Mouse (Mus musculus) midbrain, embryonic 13.5 days (tissue): ENCODE results near the gene Capn13. TPM values are rescaled to one million over a fixed set of nuclear protein-coding genes. Genes with fewer than 3 reads are reported as not detected.

Experiments used
- ATAC-seq: fragments of 200-750 bp; cut with Nextera tagmentation; 2 replicates; pipeline ENCODE4 v1.8.0; 2017; ENCODE audit warnings: mild to moderate bottlenecking, moderate TSS enrichment, moderate library complexity
- H3K27ac ChIP-seq: fragments of 300-500 bp; sonication (generic); 2 replicates; pipeline ENCODE4 v1.5.1; 2015; ENCODE audit warnings: inconsistent platforms, mild to moderate bottlenecking, moderate library complexity
- H3K27me3 ChIP-seq: fragments of 300-500 bp; sonication (generic); 2 replicates; pipeline ENCODE4 v1.6.1; 2015; ENCODE audit warnings: mild to moderate bottlenecking, inconsistent platforms
- H3K36me3 ChIP-seq: fragments of 300-500 bp; sonication (generic); 2 replicates; pipeline ENCODE4 v1.6.1; 2015; ENCODE audit warnings: mild to moderate bottlenecking, inconsistent platforms
- H3K4me1 ChIP-seq: fragments of 300-500 bp; sonication (generic); replicated peaks from 2 replicates; pipeline ENCODE4 v1.6.1; 2015; ENCODE audit warnings: inconsistent platforms
- H3K4me2 ChIP-seq: fragments of 300-500 bp; sonication (generic); replicated peaks from 2 replicates; pipeline ENCODE4 v1.6.1; 2015; ENCODE audit warnings: moderate library complexity, mild to moderate bottlenecking, inconsistent platforms
- H3K4me3 ChIP-seq: fragments of 300-500 bp; sonication (generic); replicated peaks from 2 replicates; pipeline ENCODE4 v1.5.1; 2015; ENCODE audit warnings: mild to moderate bottlenecking, inconsistent platforms
- H3K9ac ChIP-seq: fragments of 300-500 bp; sonication (generic); replicated peaks from 2 replicates; pipeline ENCODE4 v1.6.1; 2015; ENCODE audit warnings: mild to moderate bottlenecking, inconsistent platforms
- H3K9me3 ChIP-seq: fragments of 300-500 bp; sonication (generic); 2 replicates; pipeline ENCODE4 v1.6.1; 2016; ENCODE audit warnings: mild to moderate bottlenecking, inconsistent platforms
- WGBS: fragments of 180-500 bp; shearing (Covaris S2); methylation state at CpG from one replicate; pipeline ENCODE4 v1.1.7; 2015; 5-methylcytosine and 5-hydroxymethylcytosine counted together
- polyA plus RNA-seq: library from polyadenylated mRNA; unstranded; fragments of >200 nt; fragmentation: Nextera tagmentation; extraction: Ambion mirVana; gene quantifications from 2 replicates; pipeline ENCODE4 v1.2.1, GENCODE M21; 2015

The Capn13 gene
- polyA plus RNA-seq, 1 experiment from 2014 or later, result 0.05 TPM

DNA sequence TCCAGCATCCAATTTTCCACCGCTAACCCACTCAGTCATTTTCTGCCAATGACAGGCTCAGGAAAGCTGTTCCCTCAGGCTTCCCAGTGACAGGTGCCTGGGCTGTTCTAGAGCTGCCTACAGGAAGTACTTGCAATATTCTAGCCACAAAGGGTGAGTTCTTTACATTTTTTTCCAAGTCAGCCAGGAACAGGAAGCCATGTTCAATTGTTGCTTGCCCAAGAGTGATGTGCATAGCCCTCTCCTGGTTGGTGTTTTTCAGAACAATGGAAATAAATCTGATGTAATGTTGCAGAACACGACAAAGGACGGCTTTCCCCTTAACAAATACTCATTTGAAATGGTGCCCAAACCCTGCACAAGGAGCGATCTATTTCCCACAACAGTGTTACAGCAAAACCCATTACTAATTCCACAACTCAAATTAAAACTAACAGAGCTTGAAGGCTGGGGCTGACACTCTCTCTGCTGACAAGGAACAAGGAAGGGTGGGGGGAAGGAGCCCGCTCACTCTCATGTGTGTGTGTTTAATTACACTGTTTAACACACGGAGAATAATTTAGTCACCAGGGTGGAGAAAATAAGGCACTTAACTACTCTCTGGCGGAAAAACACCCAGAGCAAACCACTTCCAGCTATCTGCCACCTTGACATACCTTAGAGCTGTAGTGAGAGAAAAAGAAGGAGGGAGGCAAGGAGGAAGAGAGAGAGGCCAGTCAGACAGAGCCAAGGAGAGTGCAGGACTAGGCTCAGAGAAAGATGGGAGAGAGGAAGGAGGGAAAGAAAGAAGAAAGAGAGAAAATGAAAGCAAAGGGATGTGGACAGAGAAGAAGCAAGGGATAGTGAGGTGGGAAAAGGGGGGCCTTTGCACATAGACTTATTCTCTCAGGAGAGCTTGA, 10.2 kb downstream of the Capn13 start:
- no peaks in the 10 kb centered on the region for H3K27me3 ChIP-seq
- H3K9ac ChIP-seq, result no peak overlapping the region
- no peak overlapping the region for H3K4me3 ChIP-seq
- H3K9me3 ChIP-seq, result no peaks in the 10 kb centered on the region
- H3K27ac ChIP-seq, result no peak overlapping the region
- WGBS, result 75% methylated on average over 7 of the region's 7 CpGs
- ATAC-seq, result peak; percentile 63; the same call in 1 of the 2 replicates
- H3K36me3 ChIP-seq, result no peaks in the 10 kb centered on the region
- no peak overlapping the region for H3K4me2 ChIP-seq
- H3K4me1 ChIP-seq, result 0 out of 2 replicates have a peak, but pooled peaks cover 4% of the 10 kb centered on the region

GRCm38 (mm10) chr17:73389336-73389735, 11.3 kb downstream of the Capn13 start:
- Histone ChIP-seq H3K9me3 (no peaks in the 10 kb centered on the region), H3K9ac (no peak overlapping the region), H3K4me2 (no peak overlapping the region), H3K36me3 (no peaks in the 10 kb centered on the region), H3K4me1 (0 out of 2 replicates have a peak, but pooled peaks cover 4% of the 10 kb centered on the region), H3K27me3 (no peaks in the 10 kb centered on the region), H3K27ac (no peak overlapping the region), H3K4me3 (no peak overlapping the region)
- 58% methylated on average over 3 of the region's 3 CpGs for WGBS
- no peak for ATAC-seq

GRCm38 (mm10) chr17:73386581-73386980, 14.1 kb downstream of the Capn13 start:
- 89% methylated on average over 2 of the region's 2 CpGs for WGBS
- H3K36me3 ChIP-seq, result no peaks in the 10 kb centered on the region
- H3K4me1 ChIP-seq, result 0 out of 2 replicates have a peak, but pooled peaks cover 4% of the 10 kb centered on the region
- no peak overlapping the region for H3K9ac ChIP-seq
- H3K27ac ChIP-seq, result no peak overlapping the region
- ATAC-seq, result no peak
- H3K4me3 ChIP-seq, result no peak overlapping the region
- H3K27me3 ChIP-seq, result no peaks in the 10 kb centered on the region
- no peak overlapping the region for H3K4me2 ChIP-seq
- no peaks in the 10 kb centered on the region for H3K9me3 ChIP-seq

DNA sequence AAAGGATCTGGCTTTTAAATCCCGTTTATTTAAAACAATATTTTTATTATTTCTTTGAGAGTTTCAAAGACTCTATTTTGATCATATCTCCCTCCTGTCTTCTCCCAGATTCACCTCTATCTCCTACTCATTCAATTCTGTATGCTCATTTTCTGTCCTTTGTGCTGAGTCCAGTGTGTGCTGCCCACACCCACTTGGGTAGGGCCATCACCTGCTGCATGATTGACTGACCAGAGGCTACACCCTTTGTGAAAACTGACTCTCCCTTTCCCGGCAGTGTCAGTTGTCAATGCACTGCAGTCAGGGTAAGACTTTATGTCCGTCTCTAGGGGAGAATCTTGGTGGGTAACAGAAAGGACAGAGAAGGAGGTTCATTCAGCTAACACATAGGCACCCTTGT, 14.7 kb downstream of the Capn13 start:
- Histone ChIP-seq H3K4me1 (0 out of 2 replicates have a peak, but pooled peaks cover 4% of the 10 kb centered on the region), H3K4me3 (no peak overlapping the region), H3K27me3 (no peaks in the 10 kb centered on the region), H3K4me2 (no peak overlapping the region), H3K27ac (no peak overlapping the region), H3K9ac (no peak overlapping the region), H3K36me3 (no peaks in the 10 kb centered on the region), H3K9me3 (no peaks in the 10 kb centered on the region)
- ATAC-seq, result no peak
- WGBS, result 76% methylated on average over 3 of the region's 3 CpGs

- Histone ChIP-seq H3K4me2 (no peak overlapping the region), H3K9me3 (no peaks in the 10 kb centered on the region), H3K4me3 (no peak overlapping the region), H3K36me3 (no peaks in the 10 kb centered on the region), H3K4me1 (no peaks in the 10 kb centered on the region), H3K27me3 (no peaks in the 10 kb centered on the region), H3K27ac (no peak overlapping the region), H3K9ac (no peak overlapping the region)
- no peak for ATAC-seq
- 79% methylated on average over 9 of the region's 9 CpGs for WGBS
Observed at GRCm38 (mm10) chr17:73382327-73383014, 18.2 kb downstream of the Capn13 start.

- H3K9me3 ChIP-seq, result no peaks in the 10 kb centered on the region
- H3K4me2 ChIP-seq, result no peak overlapping the region
- 94% methylated on average over 3 of the region's 3 CpGs for WGBS
- H3K27ac ChIP-seq, result no peak overlapping the region
- no peak for ATAC-seq
- H3K27me3 ChIP-seq, result no peaks in the 10 kb centered on the region
- no peak overlapping the region for H3K4me3 ChIP-seq
- H3K36me3 ChIP-seq, result no peaks in the 10 kb centered on the region
- no peak overlapping the region for H3K9ac ChIP-seq
- no peaks in the 10 kb centered on the region for H3K4me1 ChIP-seq
Observed at GRCm38 (mm10) chr17:73381681-73382080, 19.0 kb downstream of the Capn13 start.

DNA sequence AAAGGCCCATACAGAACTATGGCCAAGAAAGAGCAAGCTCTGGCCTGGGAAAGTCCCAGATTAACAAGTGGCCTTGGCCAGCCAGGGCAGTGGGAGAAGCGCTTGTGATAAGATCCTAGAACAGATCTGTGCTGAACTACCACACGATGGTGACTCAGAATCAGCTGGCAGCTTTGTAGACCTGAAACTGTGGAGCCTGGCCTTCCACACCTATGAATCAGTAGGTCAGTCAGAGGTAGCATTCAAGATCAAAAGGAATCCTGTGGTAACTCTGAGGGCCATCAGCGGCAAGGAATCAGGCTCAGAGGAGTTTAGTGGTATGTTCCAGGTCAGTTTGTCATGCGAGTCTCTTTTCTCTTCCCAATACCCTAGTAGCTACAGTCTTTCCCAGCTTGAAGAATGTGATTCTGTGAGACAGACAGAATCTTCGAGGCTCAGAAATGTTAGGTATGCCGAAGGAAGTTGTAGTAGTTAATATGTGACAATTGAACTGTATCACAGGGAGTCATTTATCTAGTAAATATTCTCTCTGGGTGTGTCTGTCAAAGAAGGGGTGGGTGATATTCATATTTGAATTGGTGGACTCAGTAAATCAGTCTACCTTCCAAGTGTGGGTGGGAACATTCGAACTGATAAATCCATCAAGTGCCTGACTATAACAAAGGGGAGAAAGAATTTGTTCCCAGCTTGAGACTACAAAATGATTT, 22.7 kb downstream of the Capn13 start:
- 90% methylated on average over 7 of the region's 7 CpGs for WGBS
- ATAC-seq, result no peak

GRCm38 (mm10) chr17:73367334-73367733, 33.3 kb downstream of the Capn13 start:
- 94% methylated on average over 3 of the region's 3 CpGs for WGBS
- H3K4me1 ChIP-seq, result no peaks in the 10 kb centered on the region
- ATAC-seq, result no peak

More for the DNA sequence above, 22.7 kb downstream of the Capn13 start:
- no peaks in the 10 kb centered on the region for H3K4me1 ChIP-seq
- no peak overlapping the region for H3K4me3 ChIP-seq
- no peak overlapping the region for H3K4me2 ChIP-seq
- H3K9me3 ChIP-seq, result no peaks in the 10 kb centered on the region
- no peak overlapping the region for H3K27ac ChIP-seq
- H3K36me3 ChIP-seq, result no peaks in the 10 kb centered on the region
- H3K27me3 ChIP-seq, result no peaks in the 10 kb centered on the region
- no peak overlapping the region for H3K9ac ChIP-seq

GRCm38 (mm10) chr17:73361054-73361453, 39.6 kb downstream of the Capn13 start:
- Histone ChIP-seq H3K27me3 (no peaks in the 10 kb centered on the region), H3K4me3 (no peak overlapping the region), H3K4me2 (no peak overlapping the region), H3K27ac (no peak overlapping the region), H3K4me1 (no peaks in the 10 kb centered on the region), H3K9ac (no peak overlapping the region), H3K36me3 (no peaks in the 10 kb centered on the region), H3K9me3 (no peaks in the 10 kb centered on the region)
- no peak for ATAC-seq
- WGBS, result 66% methylated on average over 5 of the region's 5 CpGs

More at GRCm38 (mm10) chr17:73367334-73367733, 33.3 kb downstream of the Capn13 start:
- Histone ChIP-seq H3K27me3 (no peaks in the 10 kb centered on the region), H3K9me3 (no peaks in the 10 kb centered on the region), H3K4me2 (no peak overlapping the region), H3K27ac (no peak overlapping the region), H3K9ac (no peak overlapping the region), H3K4me3 (no peak overlapping the region), H3K36me3 (no peaks in the 10 kb centered on the region)

- H3K9me3 ChIP-seq, result no peaks in the 10 kb centered on the region
- peak; percentile 6; the same call in 1 of the 2 replicates for ATAC-seq
- H3K4me2 ChIP-seq, result no peak overlapping the region
- H3K27me3 ChIP-seq, result no peaks in the 10 kb centered on the region
- H3K36me3 ChIP-seq, result no peaks in the 10 kb centered on the region
- H3K4me1 ChIP-seq, result no peaks in the 10 kb centered on the region
- H3K27ac ChIP-seq, result no peak overlapping the region
- WGBS, result 84% methylated on average over 6 of the region's 6 CpGs
- no peak overlapping the region for H3K4me3 ChIP-seq
- H3K9ac ChIP-seq, result no peak overlapping the region
Observed at GRCm38 (mm10) chr17:73343632-73344390, 56.9 kb downstream of the Capn13 start.

DNA sequence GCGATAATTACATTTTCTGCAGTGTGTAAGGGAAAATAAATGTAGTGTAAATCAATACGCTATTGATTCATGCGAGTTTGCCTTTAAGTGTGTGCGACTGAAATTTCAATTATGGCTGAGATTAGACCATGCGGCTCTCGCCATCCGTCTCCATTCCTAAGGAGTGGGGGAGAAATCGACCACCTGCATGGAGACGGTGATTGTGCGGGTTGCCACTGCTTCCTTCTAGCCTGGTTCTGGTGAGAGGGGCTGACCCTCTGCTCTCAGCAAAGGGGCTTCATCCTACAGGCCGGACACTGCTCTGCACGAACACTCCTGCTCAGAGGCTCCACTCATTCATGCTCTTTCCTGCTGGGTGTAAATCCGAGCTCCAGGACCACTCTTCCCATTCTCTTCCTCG, 58.0 kb downstream of the Capn13 start:
- ATAC-seq, result peak; percentile 71
- Histone ChIP-seq H3K4me3 (no peak overlapping the region), H3K4me1 (no peaks in the 10 kb centered on the region), H3K36me3 (no peaks in the 10 kb centered on the region), H3K9ac (no peak overlapping the region), H3K4me2 (no peak overlapping the region), H3K27ac (no peak overlapping the region), H3K27me3 (no peaks in the 10 kb centered on the region), H3K9me3 (no peaks in the 10 kb centered on the region)
- 64% methylated on average over 14 of the region's 14 CpGs for WGBS
